Mouse (Mus musculus) embryonic fibroblast, embryonic 13.5 days (primary cell): ENCODE measurements at regions not wholly inside any gene's neighbourhood (a gene's known extent, or its start where the extent isn't known, plus 50 kb on each side); places are given as distances from the start of the nearest gene placed in this dataset.

Experiments used
- CTCF ChIP-seq: IDR thresholded peaks from 2 replicates; pipeline ENCODE4 v1.5.1; 2011; ENCODE audit warnings: mild to moderate bottlenecking, control low read depth, low read length, moderate library complexity, borderline replicate concordance; ENCODE audit not compliant: insufficient read depth
- POLR2A ChIP-seq: IDR thresholded peaks from 2 replicates; pipeline ENCODE4 v1.6.1; 2011; ENCODE audit warnings: low read depth, mild to moderate bottlenecking, control low read depth, low read length, moderate library complexity

GRCm38 (mm10) chr11:23171760-23172159 lies 84.1 kb upstream of the Xpo1 start:
- TF ChIP-seq CTCF (no peak), POLR2A (no peak)
